Mouse (Mus musculus) cerebellum, adult 11-12 months (tissue): ENCODE measurements around the gene Gfpt1.
A peak's percentile ranks its signal among the peaks of the same experiment; 100 is the strongest.
"Not testable (repeated sequence)": the region's sequence is repeated elsewhere in the genome, so short reads cannot be mapped to it uniquely, and the experiment has no call there.

ENCODE experiments used
- DNase-seq: peaks from one replicate; pipeline ENCODE4 v3.0.0; 2022

The Gfpt1 gene

GRCm38 (mm10) chr6:87043131-87043516, 478 bp downstream of the Gfpt1 start:
- DNase-seq: no peak

- no peak for DNase-seq
Observed at GRCm38 (mm10) chr6:87044895-87045294, 2.2 kb downstream of the Gfpt1 start.

- no peak for DNase-seq
Observed at GRCm38 (mm10) chr6:87045507-87045906, 2.9 kb downstream of the Gfpt1 start.

GRCm38 (mm10) chr6:87048712-87049111, 6.1 kb downstream of the Gfpt1 start:
- not testable (repeated sequence) for DNase-seq

- no peak for DNase-seq
Observed at GRCm38 (mm10) chr6:87051886-87052425, 9.3 kb downstream of the Gfpt1 start.

- DNase-seq: no peak
Observed at GRCm38 (mm10) chr6:87054193-87054592, 11.5 kb downstream of the Gfpt1 start.

GRCm38 (mm10) chr6:87059754-87060153, 17.1 kb downstream of the Gfpt1 start:
- no peak for DNase-seq

- DNase-seq: no peak
Observed at GRCm38 (mm10) chr6:87063586-87063985, 20.9 kb downstream of the Gfpt1 start.

- no peak for DNase-seq
Observed at GRCm38 (mm10) chr6:87068209-87068608, 25.6 kb downstream of the Gfpt1 start.

- DNase-seq: no peak
Observed at GRCm38 (mm10) chr6:87069195-87069900, 26.7 kb downstream of the Gfpt1 start.

GRCm38 (mm10) chr6:87070641-87071040, 28.0 kb downstream of the Gfpt1 start:
- no peak for DNase-seq

- DNase-seq: no peak
Observed at GRCm38 (mm10) chr6:87072759-87073158, 30.1 kb downstream of the Gfpt1 start.

- DNase-seq: no peak
Observed at GRCm38 (mm10) chr6:87075092-87075685, 32.5 kb downstream of the Gfpt1 start.

- DNase-seq: no peak
Observed at GRCm38 (mm10) chr6:87079457-87079856, 36.8 kb downstream of the Gfpt1 start.

- no peak for DNase-seq
Observed at GRCm38 (mm10) chr6:87085026-87085425, 42.4 kb downstream of the Gfpt1 start.

GRCm38 (mm10) chr6:87088356-87088755, 45.7 kb downstream of the Gfpt1 start:
- no peak for DNase-seq

- DNase-seq: no peak
Observed at GRCm38 (mm10) chr6:87090877-87091276, 48.2 kb downstream of the Gfpt1 start.

GRCm38 (mm10) chr6:87092476-87092875, 49.8 kb downstream of the Gfpt1 start:
- DNase-seq: no peak

- DNase-seq: not testable (repeated sequence)
Observed at GRCm38 (mm10) chr6:87093631-87094030, 51.0 kb downstream of the Gfpt1 start.

- DNase-seq: no peak
Observed at GRCm38 (mm10) chr6:87099261-87099660, 56.6 kb downstream of the Gfpt1 start.

GRCm38 (mm10) chr6:87099671-87100296, 57.1 kb downstream of the Gfpt1 start:
- DNase-seq: peak; percentile 9

GRCm38 (mm10) chr6:87100297-87101020, 57.8 kb downstream of the Gfpt1 start:
- peak; percentile 10 for DNase-seq

GRCm38 (mm10) chr6:87101281-87101954, 58.8 kb downstream of the Gfpt1 start:
- peak; percentile 54 for DNase-seq
